Mouse (Mus musculus) embryonic facial prominence, embryonic 11.5 days (tissue): ENCODE results near the gene Fchsd2. TPM values are rescaled to one million over a fixed set of nuclear protein-coding genes. Genes with fewer than 3 reads are reported as not detected.

Source experiments
- polyA plus RNA-seq: library from polyadenylated mRNA; unstranded; fragments of >200 nt; fragmentation: Nextera tagmentation; extraction: Ambion mirVana; gene quantifications from 2 replicates; pipeline ENCODE4 v1.2.1, GENCODE M21; 2014

Fchsd2 gene
- polyA plus RNA-seq, 1 experiment from 2014 or later: 23.9 TPM

Other genes with a start within 250 kb of the Fchsd2 start
- 1.8 and 2.3 TPM in 2 replicates for gene Relt, start 229.4 kb upstream of the Fchsd2 start, polyA plus RNA-seq
- 8.1 and 10.0 TPM in 2 replicates for gene Arhgef17, start 160.8 kb upstream of the Fchsd2 start, polyA plus RNA-seq
- 1.8 and 1.9 TPM in 2 replicates for gene P2ry6, start 118.2 kb upstream of the Fchsd2 start, polyA plus RNA-seq
- gene P2ry2, start 80.0 kb upstream of the Fchsd2 start, polyA plus RNA-seq: 0.31 and 0.46 TPM in 2 replicates
- 7.2 and 7.3 TPM in 2 replicates for gene Atg16l2, start 209.4 kb downstream of the Fchsd2 start, polyA plus RNA-seq
- gene Stard10, start 224.2 kb downstream of the Fchsd2 start, polyA plus RNA-seq: 13.5 and 15.6 TPM in 2 replicates